Mouse (Mus musculus): ENCODE measurements around the gene Ints13.

The Ints13 gene

DNA sequence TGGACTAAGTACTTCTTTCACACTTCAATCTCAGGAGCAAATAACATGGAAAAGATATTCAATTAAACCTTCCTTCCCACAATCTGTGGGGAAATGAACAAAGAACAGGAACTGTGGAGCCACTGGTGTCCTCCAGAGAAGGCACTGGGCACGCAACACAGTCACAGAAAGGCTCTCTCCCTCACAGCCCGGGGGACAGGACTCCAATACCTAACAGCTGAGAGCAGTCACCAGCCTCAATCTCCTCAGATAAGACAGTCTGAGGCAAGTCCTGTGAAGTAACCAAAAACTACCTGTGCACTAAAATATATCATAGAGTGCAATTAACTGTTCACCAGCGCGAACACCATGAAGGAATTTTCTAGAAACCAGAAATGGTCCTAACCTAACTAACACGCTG lies 76.9 kb downstream of the Ints13 start:
- DNase-seq (ENCODE audit: extremely low spot score, low spot score): peak; percentile 14

DNA sequence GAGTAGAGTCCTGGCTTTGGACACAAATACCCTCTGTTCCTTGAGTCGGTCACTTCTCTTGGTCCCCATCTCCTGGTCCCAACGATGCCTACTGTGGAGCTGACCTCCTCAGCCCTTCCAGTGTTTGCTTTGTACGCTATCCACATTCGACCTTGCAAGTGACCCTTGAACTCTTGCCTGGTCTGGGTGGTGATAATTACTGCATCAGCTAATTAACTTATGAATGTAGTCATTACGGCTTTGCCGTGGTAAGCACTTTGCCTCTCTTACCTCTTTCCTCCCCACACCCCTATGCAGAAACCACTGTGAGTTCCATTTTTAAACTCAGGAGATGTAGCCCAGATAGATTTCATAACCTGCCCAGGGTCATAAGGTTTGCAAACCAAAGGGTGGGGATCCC lies 77.4 kb downstream of the Ints13 start:
- no peak for DNase-seq (ENCODE audit: extremely low spot score, low spot score)

Measured in neural tube, embryonic 10.5 days (tissue).